Mouse (Mus musculus) midbrain, postnatal 0 days (tissue): ENCODE data around the gene Il11ra1. TPM values are rescaled to one million over a fixed set of nuclear protein-coding genes. Genes with fewer than 3 reads are reported as not detected.
A peak's percentile ranks its signal among the peaks of the same experiment; 100 is the strongest.

Experiments
- ATAC-seq: fragments of 200-750 bp; cut with Nextera tagmentation; 2 replicates; pipeline ENCODE4 v1.8.0; 2017; ENCODE audit warnings: moderate number of reproducible peaks, mild to moderate bottlenecking, moderate TSS enrichment, moderate library complexity; ENCODE audit not compliant: low FRiP score
- DNase-seq: peaks from one replicate; pipeline ENCODE4 v3.0.0-alpha.2; 2015; ENCODE audit warnings: low spot score
- H3K27ac ChIP-seq: fragments of 300-500 bp; sonication (generic); 2 replicates; pipeline ENCODE4 v1.5.1; 2014; ENCODE audit warnings: low read depth, mild to moderate bottlenecking, low read length, mixed read lengths
- H3K27me3 ChIP-seq: fragments of 300-500 bp; sonication (generic); 2 replicates; pipeline ENCODE4 v1.6.1; 2014; ENCODE audit warnings: low read length, control low read depth, mixed read lengths; ENCODE audit not compliant: insufficient read depth
- H3K36me3 ChIP-seq: fragments of 300-500 bp; sonication (generic); 2 replicates; pipeline ENCODE4 v1.6.1; 2014; ENCODE audit warnings: low read length, control low read depth, mixed read lengths; ENCODE audit not compliant: insufficient read depth
- H3K4me1 ChIP-seq: fragments of 300-500 bp; sonication (generic); 2 replicates; pipeline ENCODE4 v1.6.1; 2014; ENCODE audit warnings: mild to moderate bottlenecking, control low read depth, antibody characterized with exemption, low read length, mixed read lengths; ENCODE audit not compliant: insufficient read depth
- H3K4me2 ChIP-seq: fragments of 300-500 bp; sonication (generic); 2 replicates; pipeline ENCODE4 v1.6.1; 2014; ENCODE audit warnings: low read depth, mild to moderate bottlenecking, low read length, mixed read lengths; ENCODE audit not compliant: poor library complexity, severe bottlenecking
- H3K4me3 ChIP-seq: fragments of 300-500 bp; sonication (generic); 2 replicates; pipeline ENCODE4 v1.5.1; 2014; ENCODE audit warnings: low read depth, mild to moderate bottlenecking, low read length, moderate library complexity
- H3K9ac ChIP-seq: fragments of 300-500 bp; sonication (generic); replicated peaks from 2 replicates; pipeline ENCODE4 v1.6.1; 2014; ENCODE audit warnings: mild to moderate bottlenecking, low read length, moderate library complexity, mixed read lengths; ENCODE audit not compliant: poor library complexity, severe bottlenecking
- H3K9me3 ChIP-seq: fragments of 300-500 bp; sonication (generic); 2 replicates; pipeline ENCODE4 v1.6.1; 2016; ENCODE audit warnings: low read length, control low read depth
- CTCF ChIP-seq: IDR thresholded peaks from 2 replicates; pipeline ENCODE4 v1.5.1; 2016; ENCODE audit warnings: antibody characterized with exemption, mild to moderate bottlenecking
- WGBS: fragments of 180-500 bp; shearing (Covaris S2); extraction: QIAGEN DNeasy Blood & Tissue Kit; methylation state at CpG from one replicate; pipeline ENCODE4 v1.1.7; 2014; 5-methylcytosine and 5-hydroxymethylcytosine counted together
- polyA plus RNA-seq: library from polyadenylated mRNA; unstranded; fragments of >200 nt; fragmentation: Nextera tagmentation; extraction: Ambion mirVana; gene quantifications from 2 replicates; pipeline ENCODE4 v1.2.1, GENCODE M21; 2015
- total RNA-seq: library from RNA; depleted of rRNA; stranded (reverse); fragments of >200 nt; gene quantifications from 2 replicates; pipeline ENCODE4 v1.2.3, GENCODE M21; 2014

The Il11ra1 gene
- total and polyA plus RNA-seq, 2 experiments from 2014 or later = 26.5 to 28.8 TPM

DNA sequence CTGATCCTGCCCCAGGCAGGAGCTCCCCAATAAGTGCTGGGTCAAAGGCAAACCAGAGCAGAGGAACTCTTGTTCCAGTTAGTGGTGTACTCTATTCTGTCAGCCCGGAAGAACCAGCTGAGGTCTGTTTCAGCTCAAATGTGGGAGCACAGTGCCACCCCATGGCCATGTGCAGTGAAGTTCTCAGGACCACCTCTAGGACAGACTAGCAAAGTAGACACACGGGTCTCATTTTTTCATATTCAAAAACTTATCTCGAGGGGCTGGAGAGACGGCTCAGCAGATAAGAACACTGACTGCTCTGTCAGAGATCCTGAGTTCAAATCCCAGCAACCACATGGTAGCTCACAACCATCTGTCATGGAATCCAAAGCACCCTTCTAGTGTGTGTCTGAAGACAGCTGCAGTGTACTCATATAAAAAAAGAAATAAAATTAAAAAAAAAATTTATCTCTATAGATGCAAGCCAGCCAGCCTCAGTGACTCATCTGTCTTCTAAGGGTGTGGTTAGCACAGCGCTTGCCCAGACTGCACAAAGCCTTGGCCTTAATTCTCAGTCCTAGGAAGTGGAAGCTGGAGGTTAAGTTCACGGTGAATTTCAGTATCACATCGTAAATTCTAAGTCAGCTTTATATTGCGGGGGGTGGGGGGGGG is 37.9 kb downstream of the Il11ra1 start:
- Histone ChIP-seq H3K4me3 (no peak overlapping the region), H3K9me3 (no peaks in the 10 kb centered on the region), H3K36me3 (0 out of 2 replicates have a peak, but pooled peaks cover 7% of the 10 kb centered on the region), H3K9ac (no peak overlapping the region), H3K4me2 (no peak overlapping the region), H3K4me1 (peaks cover 9% of the 10 kb centered on the region; the same call in 1 of the 2 replicates), H3K27ac (no peak overlapping the region), H3K27me3 (peaks cover 6% of the 10 kb centered on the region; the same call in 1 of the 2 replicates)
- DNase-seq = peak; percentile 88
- WGBS = 44% methylated on average over 8 of the region's 8 CpGs
- peak; percentile 93 for TF ChIP-seq CTCF
- peak; percentile 52; the same call in 1 of the 2 replicates for ATAC-seq

- no peak overlapping the region for H3K27ac ChIP-seq
- no peak overlapping the region for H3K4me3 ChIP-seq
- no peaks in the 10 kb centered on the region for H3K9me3 ChIP-seq
- no peak overlapping the region for H3K4me2 ChIP-seq
- H3K36me3 ChIP-seq = 0 out of 2 replicates have a peak, but pooled peaks cover 7% of the 10 kb centered on the region
- DNase-seq (no peak), ATAC-seq (no peak)
- peaks cover under 1% of the 10 kb centered on the region; the same call in 1 of the 2 replicates for H3K27me3 ChIP-seq
- no peak for TF ChIP-seq CTCF
- no peak overlapping the region for H3K9ac ChIP-seq
- H3K4me1 ChIP-seq = peaks cover 9% of the 10 kb centered on the region; the same call in 1 of the 2 replicates
- WGBS = 62% methylated on average over 1 of the region's 1 CpGs
These were observed 38.4 kb downstream of the Il11ra1 start for GRCm38 (mm10) chr4:41738256-41738603.

GRCm38 (mm10) chr4:41739260-41739659 is 39.5 kb downstream of the Il11ra1 start:
- H3K27ac ChIP-seq = no peak overlapping the region
- DNase-seq = no peak
- no peaks in the 10 kb centered on the region for H3K9me3 ChIP-seq
- no peaks in the 10 kb centered on the region for H3K27me3 ChIP-seq
- H3K36me3 ChIP-seq = 0 out of 2 replicates have a peak, but pooled peaks cover 7% of the 10 kb centered on the region
- no peak for ATAC-seq
- TF ChIP-seq CTCF = no peak
- H3K4me1 ChIP-seq = peaks cover 9% of the 10 kb centered on the region; the same call in 1 of the 2 replicates
- H3K4me2 ChIP-seq = no peak overlapping the region
- no peak overlapping the region for H3K4me3 ChIP-seq
- H3K9ac ChIP-seq = no peak overlapping the region
- 95% methylated on average over 13 of the region's 13 CpGs for WGBS

GRCm38 (mm10) chr4:41740380-41741157 is 40.8 kb downstream of the Il11ra1 start:
- no peaks in the 10 kb centered on the region for H3K9me3 ChIP-seq
- peak overlapping the region; percentile 79 for H3K4me2 ChIP-seq
- H3K36me3 ChIP-seq = 0 out of 2 replicates have a peak, but pooled peaks cover 7% of the 10 kb centered on the region
- WGBS = 1% methylated on average over 48 of the region's 48 CpGs
- peak; percentile 46 for TF ChIP-seq CTCF
- ATAC-seq = peak; percentile 75
- H3K27ac ChIP-seq = peak overlapping the region; percentile 82
- peak; percentile 52 for DNase-seq
- H3K4me3 ChIP-seq = peak overlapping the region; percentile 72
- no peaks in the 10 kb centered on the region for H3K27me3 ChIP-seq
- peak overlapping the region; percentile 74 for H3K9ac ChIP-seq
- H3K4me1 ChIP-seq = peaks cover 9% of the 10 kb centered on the region; the same call in 1 of the 2 replicates

- Histone ChIP-seq H3K27ac (peak overlapping the region; percentile 82), H3K36me3 (0 out of 2 replicates have a peak, but pooled peaks cover 7% of the 10 kb centered on the region), H3K4me3 (peak overlapping the region; percentile 72), H3K9me3 (0 out of 2 replicates have a peak, but pooled peaks cover under 1% of the 10 kb centered on the region), H3K4me2 (peak overlapping the region; percentile 79), H3K9ac (peak overlapping the region; percentile 74), H3K27me3 (no peaks in the 10 kb centered on the region), H3K4me1 (peaks cover 9% of the 10 kb centered on the region; the same call in 1 of the 2 replicates)
- ATAC-seq (peak; percentile 95), DNase-seq (peak; percentile 97)
- WGBS = under 1% methylated on average over 27 of the region's 27 CpGs
- TF ChIP-seq CTCF = peak; percentile 54
These were observed 41.4 kb downstream of the Il11ra1 start for GRCm38 (mm10) chr4:41741158-41741560.
